Mouse (Mus musculus) Muller cell, postnatal 12 days (primary cell): ENCODE results near the gene Arhgef26.

Experiments
- DNase-seq: peaks from one replicate; pipeline ENCODE4 v3.0.0-alpha.2; 2015; ENCODE audit errors: inconsistent ontology term

The Arhgef26 gene

GRCm38 (mm10) chr3:62449871-62450496 is 111.8 kb downstream of the Arhgef26 start:
- peak; percentile 89 for DNase-seq

- peak; percentile 84 for DNase-seq
Measured at GRCm38 (mm10) chr3:62452961-62453360, 114.8 kb downstream of the Arhgef26 start.

DNA sequence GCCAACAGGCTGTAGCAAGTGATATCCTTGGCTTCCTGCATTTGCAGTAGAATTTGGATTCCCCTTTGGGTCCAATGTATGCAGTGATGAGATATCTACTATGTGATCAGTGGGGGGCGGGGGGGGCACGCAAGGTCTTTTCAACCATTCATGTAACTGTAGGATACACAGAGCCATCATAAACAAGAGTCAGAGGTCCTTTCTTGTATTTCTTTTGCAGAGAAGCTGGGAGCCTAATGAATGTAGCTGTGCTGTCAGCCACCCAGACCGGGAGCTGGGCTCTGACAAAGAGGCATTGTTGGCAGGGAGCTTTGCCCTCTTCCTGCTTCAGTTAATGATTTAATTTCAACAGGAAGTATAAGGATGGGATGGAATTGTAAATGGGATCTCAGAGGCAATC is 116.0 kb downstream of the Arhgef26 start:
- peak; percentile 72 for DNase-seq

GRCm38 (mm10) chr3:62455854-62456253 is 117.7 kb downstream of the Arhgef26 start:
- DNase-seq, result peak; percentile 69

DNA sequence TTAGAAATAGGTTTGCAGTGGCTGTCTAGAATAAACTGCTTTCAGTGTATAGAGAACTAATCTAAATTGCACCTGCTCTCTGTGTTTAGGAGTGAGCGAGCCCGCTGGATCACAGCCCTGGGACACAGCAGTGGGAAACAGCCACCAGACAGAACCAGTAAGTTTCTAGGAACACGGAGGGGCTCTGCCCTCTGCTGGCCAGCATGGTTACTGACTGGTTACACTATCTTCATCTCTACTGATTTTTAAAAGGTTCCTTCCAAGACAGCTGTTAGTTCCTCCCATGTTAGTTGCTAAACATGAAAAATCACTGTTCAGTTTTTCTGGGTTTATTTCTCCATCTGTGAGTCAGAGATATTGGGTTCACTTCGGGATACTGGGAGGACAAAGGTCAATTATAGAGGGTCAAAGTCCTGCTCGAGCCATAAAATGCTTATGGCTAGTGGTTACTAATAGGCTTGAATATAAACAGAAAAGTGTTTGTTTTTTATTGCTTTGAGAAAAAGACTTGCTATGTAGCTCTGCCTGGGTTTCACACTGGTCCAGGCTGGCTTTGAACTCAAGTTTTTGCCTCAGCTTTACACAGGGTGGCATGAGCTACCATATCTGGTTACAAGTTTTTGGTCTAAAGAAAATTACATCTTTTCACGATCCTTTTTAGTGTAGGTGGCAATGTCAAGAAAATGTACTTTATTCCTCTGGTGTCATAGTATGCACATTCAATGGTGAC is 120.3 kb downstream of the Arhgef26 start:
- DNase-seq, result peak; percentile 47

DNA sequence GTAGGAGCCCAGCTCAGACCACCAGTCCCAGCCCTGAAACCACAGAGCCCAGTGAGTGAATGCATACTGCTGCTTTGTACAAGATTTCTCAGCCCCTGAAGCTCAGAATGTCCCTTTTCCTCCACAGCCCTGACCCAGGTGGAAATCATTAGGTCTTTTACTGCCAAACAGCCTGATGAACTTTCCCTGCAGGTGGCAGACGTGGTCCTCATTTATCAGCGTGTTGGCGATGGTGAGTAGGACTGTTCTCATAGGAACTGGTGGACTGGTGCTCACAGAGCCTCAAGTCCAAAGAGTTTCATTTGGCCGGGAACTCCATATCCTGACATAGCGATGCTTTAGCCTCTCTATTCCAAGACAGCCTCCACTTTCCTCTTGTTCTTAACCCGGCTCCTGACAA is 121.3 kb downstream of the Arhgef26 start:
- DNase-seq, result no peak

GRCm38 (mm10) chr3:62464276-62464675 is 126.1 kb downstream of the Arhgef26 start:
- no peak for DNase-seq

- no peak for DNase-seq
Measured at GRCm38 (mm10) chr3:62470179-62470578, 132.0 kb downstream of the Arhgef26 start.

GRCm38 (mm10) chr3:62484340-62484739 is 146.2 kb downstream of the Arhgef26 start:
- DNase-seq, result no peak

- no peak for DNase-seq
Measured at GRCm38 (mm10) chr3:62492568-62492967, 154.4 kb downstream of the Arhgef26 start.

DNA sequence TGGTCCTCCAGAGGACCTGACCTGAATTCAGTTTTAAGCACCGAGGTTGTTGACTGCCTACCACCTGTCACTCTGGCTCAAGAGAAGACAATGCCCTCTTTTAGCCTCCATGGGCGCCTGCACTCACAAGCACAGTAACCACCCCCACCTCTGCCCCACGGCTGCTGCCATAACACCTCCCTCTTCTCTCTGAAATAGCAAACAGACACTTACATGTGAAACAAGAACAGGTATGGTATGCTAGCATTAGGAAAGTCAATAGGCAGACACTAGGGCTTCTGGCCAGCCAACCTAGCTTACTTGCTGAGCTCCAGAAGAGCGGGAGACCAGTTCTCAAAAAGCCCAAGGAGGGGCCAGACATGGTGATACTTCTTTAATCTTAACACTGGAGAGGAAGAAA is 161.2 kb downstream of the Arhgef26 start:
- no peak for DNase-seq

GRCm38 (mm10) chr3:62505166-62505900 is 167.2 kb downstream of the Arhgef26 start:
- no peak for DNase-seq

GRCm38 (mm10) chr3:62506488-62507205 is 168.5 kb downstream of the Arhgef26 start, which contains the start of gene Dhx36:
TSS of gene Dhx36 (minus strand) at chr3:62507004.
- DNase-seq, result peak; percentile 96

DNA sequence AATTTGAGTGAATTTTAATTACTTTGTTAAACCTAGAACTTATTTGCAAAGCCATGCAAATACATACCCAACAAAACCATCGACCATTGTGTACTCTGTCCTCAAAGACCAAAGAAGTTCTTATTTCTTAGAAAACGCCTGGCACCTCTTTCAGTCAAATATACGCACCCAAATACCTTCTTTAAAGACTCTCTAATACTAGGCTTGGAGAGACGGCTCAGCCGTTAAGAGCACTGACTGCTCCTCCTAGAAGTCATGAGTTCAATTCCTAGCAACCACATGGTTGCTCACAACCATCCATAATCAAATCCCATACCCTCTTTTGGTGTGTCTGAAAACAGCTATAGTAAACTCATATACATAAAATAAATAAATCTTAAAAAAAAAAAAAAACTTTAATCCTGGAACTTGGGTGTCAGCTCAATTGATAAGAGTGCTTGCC is 169.1 kb downstream of the Arhgef26 start:
- no peak for DNase-seq
